Mouse (Mus musculus): Measurements from ENCODE around the gene Gramd1b. TPM values are rescaled to one million over a fixed set of nuclear protein-coding genes. Genes with fewer than 3 reads are reported as not detected.

Gramd1b gene
- polyA plus RNA-seq, 1 experiment: 44.2 TPM

DNA sequence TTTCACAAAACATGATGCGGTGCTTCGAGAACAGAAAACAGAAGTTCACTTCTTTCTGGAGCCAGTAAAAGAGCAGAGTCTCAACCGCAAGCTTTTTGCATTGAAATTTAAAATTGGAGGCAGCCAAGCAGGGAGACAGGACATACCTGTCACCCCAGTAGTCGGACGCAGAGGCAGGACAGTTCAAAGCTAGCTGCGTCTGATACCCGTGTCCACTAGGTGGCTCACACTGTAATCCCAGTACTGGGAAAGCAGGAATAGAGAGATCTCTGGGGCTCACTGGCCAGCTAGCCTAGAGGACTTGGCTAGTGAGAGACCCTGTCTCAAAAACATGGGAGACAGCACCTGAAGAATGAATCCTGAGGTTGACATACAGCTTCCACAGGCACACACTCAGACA is 115.0 kb downstream of the Gramd1b start:
- TF ChIP-seq CTCF (IDR thresholded peaks at IDR 0.05; ENCODE audit: low read depth, low read length): no peak
- no peak for TF ChIP-seq POLR2A (IDR thresholded peaks at IDR 0.05; ENCODE audit: borderline replicate concordance, low read depth, low read length)
- Histone ChIP-seq H3K4me3 (ENCODE audit: insufficient read depth, low read length) (no peak overlapping the region), H3K4me1 (ENCODE audit: control insufficient read depth, insufficient read depth, low read length) (peaks cover 2% of the 10 kb centered on the region; the same call in 1 of the 2 replicates), H3K27ac (ENCODE audit: insufficient read depth, low read depth, low read length) (no peak overlapping the region)

DNA sequence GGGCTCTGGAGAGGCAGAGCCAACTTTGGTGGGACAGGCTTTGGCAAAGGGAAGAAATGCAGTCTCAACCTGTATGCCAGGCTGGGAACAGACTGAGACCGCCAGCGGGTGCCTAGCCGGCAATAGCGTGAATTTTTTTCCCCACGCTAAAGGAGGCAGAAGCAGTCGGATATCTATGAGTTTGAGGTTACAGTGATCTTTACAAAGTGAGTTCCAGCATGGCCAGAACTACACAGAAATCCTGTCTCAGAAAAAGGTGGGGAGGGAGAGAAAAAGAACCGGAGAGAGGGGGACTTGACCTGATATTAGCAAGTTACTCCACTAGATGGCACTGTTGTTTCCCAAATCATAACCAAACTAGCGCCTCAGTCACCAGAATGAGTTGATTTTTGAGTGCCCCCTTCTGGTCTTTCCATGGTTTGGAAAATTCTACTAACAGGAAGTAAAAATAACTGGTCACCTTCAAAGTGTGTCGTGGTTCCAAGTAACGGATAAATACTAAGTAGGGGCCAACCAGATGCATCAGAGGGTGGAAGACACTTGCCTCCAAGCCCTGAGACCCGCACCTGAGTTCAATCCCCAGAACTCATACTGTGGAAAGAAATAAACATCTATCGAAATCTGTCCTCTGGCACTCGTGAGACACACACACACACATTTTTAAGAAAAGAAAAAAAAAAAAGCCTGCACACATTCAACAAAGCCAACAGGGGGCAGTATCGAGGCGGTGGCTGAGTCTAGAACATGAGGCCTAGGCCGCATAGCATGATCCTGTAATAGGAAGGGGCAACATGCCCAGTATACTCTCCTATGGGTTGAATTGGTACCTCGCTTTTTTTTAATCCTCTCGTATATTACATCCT is 116.0 kb downstream of the Gramd1b start:
- Histone ChIP-seq H3K27ac (ENCODE audit: insufficient read depth, low read depth, low read length) (peak overlapping the region; percentile 26; the same call in 1 of the 2 replicates), H3K4me3 (ENCODE audit: insufficient read depth, low read length) (peak overlapping the region; percentile 80), H3K4me1 (ENCODE audit: control insufficient read depth, insufficient read depth, low read length) (peaks cover 2% of the 10 kb centered on the region; the same call in 1 of the 2 replicates)
- no peak; the same call in 1 of the 2 replicates for TF ChIP-seq CTCF (IDR thresholded peaks at IDR 0.05; ENCODE audit: low read depth, low read length)
- no peak for TF ChIP-seq POLR2A (IDR thresholded peaks at IDR 0.05; ENCODE audit: borderline replicate concordance, low read depth, low read length)

DNA sequence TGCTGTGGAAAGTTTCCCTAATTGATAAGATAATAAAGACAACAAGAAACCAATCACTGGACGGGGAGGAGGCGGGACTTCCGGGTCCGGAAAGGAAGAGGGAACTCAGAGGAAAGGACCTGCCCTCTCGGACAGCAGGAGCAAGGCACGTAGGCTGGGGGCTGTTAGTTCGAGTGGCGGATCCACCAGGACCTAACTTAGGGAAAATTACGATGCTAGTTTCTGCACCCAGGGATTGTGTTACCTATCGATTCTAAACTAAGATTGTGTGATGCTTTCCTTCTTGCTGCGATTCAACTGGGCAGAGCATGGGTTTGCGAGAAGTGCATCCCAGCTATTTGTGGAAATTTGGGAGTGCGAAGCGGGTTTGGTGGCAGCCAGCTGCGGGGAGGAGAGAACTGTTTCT is 116.7 kb downstream of the Gramd1b start:
- peak overlapping the region; percentile 80 for H3K4me3 ChIP-seq (ENCODE audit: insufficient read depth, low read length)
- H3K4me1 ChIP-seq (ENCODE audit: control insufficient read depth, insufficient read depth, low read length): peaks cover 2% of the 10 kb centered on the region; the same call in 1 of the 2 replicates
- no peak for TF ChIP-seq CTCF (IDR thresholded peaks at IDR 0.05; ENCODE audit: low read depth, low read length)
- no peak for TF ChIP-seq POLR2A (IDR thresholded peaks at IDR 0.05; ENCODE audit: borderline replicate concordance, low read depth, low read length)
- peak overlapping the region; percentile 26; the same call in 1 of the 2 replicates for H3K27ac ChIP-seq (ENCODE audit: insufficient read depth, low read depth, low read length)

DNA sequence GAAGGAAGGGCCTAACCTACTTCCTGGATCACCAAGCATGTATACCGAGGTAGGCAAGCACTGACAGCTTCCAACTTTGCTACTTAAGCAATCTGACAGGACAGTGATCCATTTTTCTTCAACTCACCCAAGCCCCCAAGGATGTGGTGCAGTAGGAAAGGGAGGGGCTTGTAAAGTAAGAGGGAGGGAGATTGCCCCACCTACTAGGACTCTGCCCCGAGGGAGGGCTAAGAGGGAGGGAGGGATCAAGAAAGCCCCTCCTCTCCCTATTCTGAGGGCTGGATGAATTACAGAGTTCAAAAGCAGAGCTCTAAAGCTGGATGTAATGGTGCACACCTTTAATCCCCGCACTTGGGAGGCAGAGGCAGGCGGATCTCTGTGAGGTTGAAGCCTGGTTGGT is 117.6 kb downstream of the Gramd1b start:
- Histone ChIP-seq H3K4me3 (ENCODE audit: insufficient read depth, low read length) (no peak overlapping the region), H3K27ac (ENCODE audit: insufficient read depth, low read depth, low read length) (no peak overlapping the region), H3K4me1 (ENCODE audit: control insufficient read depth, insufficient read depth, low read length) (peaks cover 2% of the 10 kb centered on the region; the same call in 1 of the 2 replicates)
- TF ChIP-seq CTCF (IDR thresholded peaks at IDR 0.05; ENCODE audit: low read depth, low read length) (no peak), POLR2A (IDR thresholded peaks at IDR 0.05; ENCODE audit: borderline replicate concordance, low read depth, low read length) (no peak)

DNA sequence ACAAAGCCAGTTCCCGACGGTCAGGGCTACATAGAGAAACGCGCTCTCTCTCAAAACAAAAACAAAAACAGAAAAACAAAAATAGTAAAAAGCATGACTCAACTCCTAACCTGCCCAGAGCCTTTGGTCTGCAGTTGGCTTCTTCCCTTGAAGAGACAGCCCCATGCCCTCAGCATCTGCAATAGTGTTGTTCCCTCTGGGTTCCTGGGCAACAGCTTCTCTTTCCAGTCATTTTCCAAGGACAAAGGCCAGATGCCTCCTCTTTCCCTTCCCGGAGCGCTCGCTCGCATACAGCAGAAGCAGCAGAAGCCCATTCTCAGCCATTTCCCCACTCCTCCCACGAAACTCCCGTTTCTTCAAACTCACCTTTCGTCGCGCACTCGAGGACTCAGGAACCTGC is 118.3 kb downstream of the Gramd1b start:
- Histone ChIP-seq H3K27ac (ENCODE audit: insufficient read depth, low read depth, low read length) (no peak overlapping the region), H3K4me3 (ENCODE audit: insufficient read depth, low read length) (no peak overlapping the region), H3K4me1 (ENCODE audit: control insufficient read depth, insufficient read depth, low read length) (peaks cover 2% of the 10 kb centered on the region; the same call in 1 of the 2 replicates)
- no peak for TF ChIP-seq POLR2A (IDR thresholded peaks at IDR 0.05; ENCODE audit: borderline replicate concordance, low read depth, low read length)
- no peak for TF ChIP-seq CTCF (IDR thresholded peaks at IDR 0.05; ENCODE audit: low read depth, low read length)

DNA sequence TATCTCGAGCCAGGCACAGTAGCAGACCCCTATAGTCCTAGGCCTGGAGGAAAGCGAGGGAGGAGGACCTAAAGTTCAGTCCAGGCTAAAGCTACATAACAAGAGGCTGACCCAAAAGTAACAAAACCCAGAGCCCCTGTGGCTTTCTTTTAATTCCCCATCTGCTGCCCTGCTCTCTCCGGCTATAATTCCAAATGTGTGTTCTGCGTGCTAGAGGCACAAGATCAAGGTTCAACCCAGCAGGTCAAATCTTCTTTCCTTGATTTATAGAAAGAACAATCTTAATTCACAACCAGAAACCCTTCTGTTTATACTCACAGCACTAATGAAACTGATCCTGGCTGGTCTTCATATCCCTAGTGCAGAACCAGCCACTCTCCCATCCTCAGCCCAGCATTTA is 118.9 kb downstream of the Gramd1b start:
- Histone ChIP-seq H3K4me3 (ENCODE audit: insufficient read depth, low read length) (no peak overlapping the region), H3K27ac (ENCODE audit: insufficient read depth, low read depth, low read length) (no peak overlapping the region), H3K4me1 (ENCODE audit: control insufficient read depth, insufficient read depth, low read length) (peaks cover 2% of the 10 kb centered on the region; the same call in 1 of the 2 replicates)
- no peak for TF ChIP-seq POLR2A (IDR thresholded peaks at IDR 0.05; ENCODE audit: borderline replicate concordance, low read depth, low read length)
- TF ChIP-seq CTCF (IDR thresholded peaks at IDR 0.05; ENCODE audit: low read depth, low read length): no peak

DNA sequence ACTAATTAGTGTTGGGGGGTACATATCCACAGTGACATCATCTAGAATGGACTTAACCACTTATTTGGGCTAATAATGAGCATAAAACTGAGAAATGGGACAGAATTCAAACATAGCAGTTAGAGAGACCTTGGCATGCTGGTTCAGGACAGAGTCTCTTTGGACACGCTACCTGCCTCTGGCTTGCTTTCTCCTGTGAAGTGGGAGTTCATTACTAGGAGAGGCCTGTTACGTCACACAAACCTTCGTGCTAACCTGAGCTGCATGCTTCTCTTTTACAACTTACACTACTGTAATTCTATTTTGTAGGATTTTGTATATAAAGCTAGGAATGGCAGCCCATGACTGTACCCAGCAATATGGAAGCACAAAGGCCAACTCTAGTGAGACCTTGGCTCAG is 120.3 kb downstream of the Gramd1b start:
- H3K4me3 ChIP-seq (ENCODE audit: insufficient read depth, low read length): no peak overlapping the region
- no peak overlapping the region for H3K27ac ChIP-seq (ENCODE audit: insufficient read depth, low read depth, low read length)
- no peak for TF ChIP-seq POLR2A (IDR thresholded peaks at IDR 0.05; ENCODE audit: borderline replicate concordance, low read depth, low read length)
- H3K4me1 ChIP-seq (ENCODE audit: control insufficient read depth, insufficient read depth, low read length): peaks cover 2% of the 10 kb centered on the region; the same call in 1 of the 2 replicates

DNA sequence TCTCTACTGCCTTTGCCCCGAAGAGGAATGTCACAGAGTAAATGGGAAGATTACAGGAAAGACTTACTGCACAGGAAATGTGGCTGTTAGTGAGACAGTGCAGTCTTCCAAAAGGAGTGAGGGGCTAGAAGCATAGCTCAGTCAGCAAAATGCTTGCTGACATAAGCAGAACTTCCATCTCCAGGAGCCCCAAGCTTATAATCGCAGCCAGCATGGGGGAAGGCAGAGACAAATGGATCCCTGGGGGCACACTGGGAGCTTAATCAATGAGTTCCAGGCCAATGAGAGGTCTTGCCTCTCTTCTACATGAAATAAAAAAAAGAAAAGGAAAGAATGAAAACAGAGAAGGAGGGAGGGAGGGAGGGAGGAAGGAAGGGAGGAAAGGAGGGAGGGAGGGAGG is 122.1 kb downstream of the Gramd1b start:
- Histone ChIP-seq H3K4me3 (ENCODE audit: insufficient read depth, low read length) (no peak overlapping the region), H3K27ac (ENCODE audit: insufficient read depth, low read depth, low read length) (no peak overlapping the region), H3K4me1 (ENCODE audit: control insufficient read depth, insufficient read depth, low read length) (peaks cover 1% of the 10 kb centered on the region; the same call in 1 of the 2 replicates)
- no peak for TF ChIP-seq POLR2A (IDR thresholded peaks at IDR 0.05; ENCODE audit: borderline replicate concordance, low read depth, low read length)
- no peak for TF ChIP-seq CTCF (IDR thresholded peaks at IDR 0.05; ENCODE audit: low read depth, low read length)

DNA sequence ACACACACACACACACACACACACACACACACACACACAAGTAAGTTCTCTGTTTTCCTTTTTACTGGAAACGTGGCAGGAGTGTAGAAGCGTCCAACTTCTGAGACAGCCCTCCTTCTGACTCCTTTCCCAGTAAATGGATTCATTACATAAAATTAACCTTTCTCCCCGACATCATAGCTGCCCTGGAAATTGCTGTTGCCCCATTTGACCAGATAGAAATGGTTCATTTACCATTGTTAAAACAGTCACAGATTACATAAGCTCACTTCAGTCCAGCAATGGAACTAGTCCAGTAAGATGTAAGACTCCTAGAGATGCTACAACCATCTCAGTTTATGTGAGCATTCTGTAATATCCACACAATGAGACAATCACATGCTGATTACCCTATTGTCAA is 122.8 kb downstream of the Gramd1b start:
- H3K4me1 ChIP-seq (ENCODE audit: control insufficient read depth, insufficient read depth, low read length): no peaks in the 10 kb centered on the region
- H3K4me3 ChIP-seq (ENCODE audit: insufficient read depth, low read length): no peak overlapping the region
- TF ChIP-seq CTCF (IDR thresholded peaks at IDR 0.05; ENCODE audit: low read depth, low read length) (no peak), POLR2A (IDR thresholded peaks at IDR 0.05; ENCODE audit: borderline replicate concordance, low read depth, low read length) (no peak)
- no peak overlapping the region for H3K27ac ChIP-seq (ENCODE audit: insufficient read depth, low read depth, low read length)

DNA sequence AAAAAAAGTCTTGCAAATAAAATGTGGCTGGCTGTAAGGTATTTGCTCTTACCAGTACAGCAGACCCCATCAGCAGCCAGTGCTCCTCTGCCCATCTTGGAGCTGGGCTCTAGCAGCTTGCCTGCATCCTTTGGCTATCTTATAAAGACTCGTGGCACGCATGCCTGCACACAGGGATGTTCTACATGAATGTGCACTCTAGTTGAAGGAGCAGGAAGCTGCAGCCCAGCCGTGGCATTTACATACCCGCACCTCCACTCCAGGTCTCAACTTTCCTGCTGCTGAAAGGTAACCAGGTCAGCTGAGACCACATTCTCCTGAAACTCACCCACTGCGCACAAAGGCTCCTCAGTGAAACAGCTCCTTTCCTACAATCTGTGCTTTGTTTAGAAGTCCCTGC is 123.3 kb downstream of the Gramd1b start:
- Histone ChIP-seq H3K27ac (ENCODE audit: insufficient read depth, low read depth, low read length) (no peak overlapping the region), H3K4me3 (ENCODE audit: insufficient read depth, low read length) (no peak overlapping the region), H3K4me1 (ENCODE audit: control insufficient read depth, insufficient read depth, low read length) (no peaks in the 10 kb centered on the region)
- TF ChIP-seq CTCF (IDR thresholded peaks at IDR 0.05; ENCODE audit: low read depth, low read length): no peak
- TF ChIP-seq POLR2A (IDR thresholded peaks at IDR 0.05; ENCODE audit: borderline replicate concordance, low read depth, low read length): no peak

All from bone marrow macrophage, adult 2 months (primary cell).